Mouse (Mus musculus) bone marrow macrophage, adult 2 months (primary cell): ENCODE measurements around the gene Pitx3.

Experiments used
- CTCF ChIP-seq: IDR thresholded peaks from 2 replicates; pipeline ENCODE4 v1.5.1; 2012; ENCODE audit warnings: low read depth, mild to moderate bottlenecking, low read length, moderate library complexity
- POLR2A ChIP-seq: IDR thresholded peaks from 2 replicates; pipeline ENCODE4 v1.6.1; 2012; ENCODE audit warnings: mild to moderate bottlenecking, low read depth, low read length, borderline replicate concordance

- TF ChIP-seq POLR2A (no peak), CTCF (no peak)
Observed at GRCm38 (mm10) chr19:46103437-46104186, 44.5 kb downstream of the Pitx3 start.
